Comparison of ENCODE assay signal across 1 mouse cellular context in genomic region chr2:150922165-150922564, GRCm38 (mm10).
TF ChIP-seq lines count a peak whose summit lies in the region.

No protein-coding gene starts in this region.

TF ChIP-seq in CH12.LX, 34 proteins besides CTCF, POLR2A, EP300 and RAD21:
- no peak for TF ChIP-seq ELF1 (IDR thresholded peaks at IDR 0.05; ENCODE audit: low read depth, low read length)
- TF ChIP-seq GABPA (IDR thresholded peaks at IDR 0.05; ENCODE audit: insufficient replicate concordance, low read depth, low read length) = no peak
- no peak for TF ChIP-seq MXI1 (IDR thresholded peaks at IDR 0.05; ENCODE audit: low read depth, low read length)
- no peak for TF ChIP-seq CHD1 (IDR thresholded peaks at IDR 0.05; ENCODE audit: low read depth, low read length)
- no peak for TF ChIP-seq JUN (IDR thresholded peaks at IDR 0.05; ENCODE audit: insufficient read depth, low read depth, low read length)
- TF ChIP-seq SMC3 (IDR thresholded peaks at IDR 0.05; ENCODE audit: low read depth, low read length) = no peak
- no peak for TF ChIP-seq SIN3A (IDR thresholded peaks at IDR 0.05; ENCODE audit: low read length)
- TF ChIP-seq TBP (conservative IDR thresholded peaks at IDR 0.05; ENCODE audit: low read depth, low read length) = no peak
- no peak for TF ChIP-seq MEF2A (IDR thresholded peaks at IDR 0.05; ENCODE audit: borderline replicate concordance, low read depth, low read length)
- TF ChIP-seq TCF12 (IDR thresholded peaks at IDR 0.05; ENCODE audit: low read depth, low read length) = no peak
- TF ChIP-seq JUND (conservative IDR thresholded peaks at IDR 0.05; ENCODE audit: low read depth, low read length) = no peak
- TF ChIP-seq ZNF384 (IDR thresholded peaks at IDR 0.05; ENCODE audit: low read depth, low read length) = no peak; the same call in 1 of the 2 replicates
- no peak for TF ChIP-seq PAX5 (IDR thresholded peaks at IDR 0.05; ENCODE audit: low read length)
- TF ChIP-seq UBTF (IDR thresholded peaks at IDR 0.05; ENCODE audit: low read depth, low read length) = no peak
- no peak for TF ChIP-seq ETS1 (conservative IDR thresholded peaks at IDR 0.05; ENCODE audit: low read depth, low read length)
- no peak for TF ChIP-seq MAZ (IDR thresholded peaks at IDR 0.05; ENCODE audit: low read depth, low read length)
- no peak for TF ChIP-seq MYC (IDR thresholded peaks at IDR 0.05; ENCODE audit: low read depth, low read length)
- no peak for TF ChIP-seq NELFE (IDR thresholded peaks at IDR 0.05; ENCODE audit: low read depth, low read length)
- no peak for TF ChIP-seq NRF1 (IDR thresholded peaks at IDR 0.05; ENCODE audit: low read depth, low read length)
- no peak for TF ChIP-seq ZMIZ1 (IDR thresholded peaks at IDR 0.05; ENCODE audit: low read depth, low read length)
